Mouse (Mus musculus): ENCODE data around the gene Ppil1. TPM values are rescaled to one million over a fixed set of nuclear protein-coding genes. Genes with fewer than 3 reads are reported as not detected.

Gene Ppil1
- polyA plus RNA-seq, 1 experiment, result 92.7 TPM

GRCm38 (mm10) chr17:29305058-29305806 lies 41.2 kb upstream of the Ppil1 start:
- no peak overlapping the region for H3K27ac ChIP-seq (ENCODE audit: insufficient read depth, low read length)
- H3K27me3 ChIP-seq (ENCODE audit: control insufficient read depth, insufficient read depth, low read length, poor library complexity, severe bottlenecking), result no peaks in the 10 kb centered on the region
- H3K36me3 ChIP-seq (ENCODE audit: control insufficient read depth, insufficient read depth, low read length, poor library complexity, severe bottlenecking), result no peaks in the 10 kb centered on the region
- H3K9ac ChIP-seq (ENCODE audit: low read depth, poor library complexity, severe bottlenecking), result no peak overlapping the region
- H3K4me1 ChIP-seq (ENCODE audit: control insufficient read depth, insufficient read depth, low read length), result no peaks in the 10 kb centered on the region
- no peaks in the 10 kb centered on the region for H3K9me3 ChIP-seq (replicated peaks; ENCODE audit: control insufficient read depth, insufficient read depth, low read length, poor library complexity, severe bottlenecking)
- TF ChIP-seq CTCF (IDR thresholded peaks at IDR 0.05; ENCODE audit: low read depth, low read length) (no peak), EP300 (IDR thresholded peaks at IDR 0.05; ENCODE audit: insufficient read depth, low read depth, low read length) (no peak), POLR2A (IDR thresholded peaks at IDR 0.05; ENCODE audit: insufficient read depth, low read length) (no peak)
- H3K4me3 ChIP-seq (ENCODE audit: low read depth, low read length), result no peak overlapping the region

- H3K27ac ChIP-seq (ENCODE audit: insufficient read depth, low read length), result no peak overlapping the region
Observed at GRCm38 (mm10) chr17:29304376-29305057, 40.5 kb upstream of the Ppil1 start.

DNA sequence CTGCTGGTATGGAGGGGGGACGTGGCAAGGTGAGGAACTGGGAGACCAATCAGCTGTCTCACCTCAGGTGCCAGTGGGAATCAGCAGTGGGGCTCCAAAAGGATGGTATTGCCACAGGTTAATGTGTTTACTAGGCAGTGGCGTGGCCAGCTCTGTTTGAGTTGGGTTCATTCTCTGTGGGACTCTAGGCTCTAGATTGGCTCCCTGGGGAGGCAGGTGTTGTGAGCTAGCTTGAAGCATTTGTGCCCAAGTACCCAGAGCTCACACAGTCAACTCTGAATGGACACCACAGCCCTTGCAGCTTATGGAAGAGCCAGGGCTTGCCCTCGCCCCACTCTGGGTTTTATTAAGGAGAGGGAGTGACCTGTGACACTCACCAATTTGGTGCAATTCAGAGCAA lies 39.9 kb upstream of the Ppil1 start:
- Histone ChIP-seq H3K9me3 (replicated peaks; ENCODE audit: control insufficient read depth, insufficient read depth, low read length, poor library complexity, severe bottlenecking) (no peaks in the 10 kb centered on the region), H3K27me3 (ENCODE audit: control insufficient read depth, insufficient read depth, low read length, poor library complexity, severe bottlenecking) (no peaks in the 10 kb centered on the region), H3K4me3 (ENCODE audit: low read depth, low read length) (no peak overlapping the region), H3K27ac (ENCODE audit: insufficient read depth, low read length) (no peak overlapping the region), H3K4me1 (ENCODE audit: control insufficient read depth, insufficient read depth, low read length) (no peaks in the 10 kb centered on the region), H3K9ac (ENCODE audit: low read depth, poor library complexity, severe bottlenecking) (no peak overlapping the region), H3K36me3 (ENCODE audit: control insufficient read depth, insufficient read depth, low read length, poor library complexity, severe bottlenecking) (no peaks in the 10 kb centered on the region)
- TF ChIP-seq EP300 (IDR thresholded peaks at IDR 0.05; ENCODE audit: insufficient read depth, low read depth, low read length), result no peak
- TF ChIP-seq CTCF (IDR thresholded peaks at IDR 0.05; ENCODE audit: low read depth, low read length), result no peak
- no peak for TF ChIP-seq POLR2A (IDR thresholded peaks at IDR 0.05; ENCODE audit: insufficient read depth, low read length)

More at GRCm38 (mm10) chr17:29304376-29305057, 40.5 kb upstream of the Ppil1 start:
- Histone ChIP-seq H3K4me3 (ENCODE audit: low read depth, low read length) (no peak overlapping the region), H3K27me3 (ENCODE audit: control insufficient read depth, insufficient read depth, low read length, poor library complexity, severe bottlenecking) (no peaks in the 10 kb centered on the region), H3K9me3 (replicated peaks; ENCODE audit: control insufficient read depth, insufficient read depth, low read length, poor library complexity, severe bottlenecking) (no peaks in the 10 kb centered on the region), H3K36me3 (ENCODE audit: control insufficient read depth, insufficient read depth, low read length, poor library complexity, severe bottlenecking) (no peaks in the 10 kb centered on the region), H3K9ac (ENCODE audit: low read depth, poor library complexity, severe bottlenecking) (no peak overlapping the region), H3K4me1 (ENCODE audit: control insufficient read depth, insufficient read depth, low read length) (no peaks in the 10 kb centered on the region)
- TF ChIP-seq POLR2A (IDR thresholded peaks at IDR 0.05; ENCODE audit: insufficient read depth, low read length) (no peak), EP300 (IDR thresholded peaks at IDR 0.05; ENCODE audit: insufficient read depth, low read depth, low read length) (no peak), CTCF (IDR thresholded peaks at IDR 0.05; ENCODE audit: low read depth, low read length) (no peak)

GRCm38 (mm10) chr17:29303087-29303486 lies 39.1 kb upstream of the Ppil1 start:
- Histone ChIP-seq H3K9ac (ENCODE audit: low read depth, poor library complexity, severe bottlenecking) (no peak overlapping the region), H3K4me3 (ENCODE audit: low read depth, low read length) (no peak overlapping the region), H3K27me3 (ENCODE audit: control insufficient read depth, insufficient read depth, low read length, poor library complexity, severe bottlenecking) (no peaks in the 10 kb centered on the region), H3K27ac (ENCODE audit: insufficient read depth, low read length) (no peak overlapping the region), H3K36me3 (ENCODE audit: control insufficient read depth, insufficient read depth, low read length, poor library complexity, severe bottlenecking) (no peaks in the 10 kb centered on the region), H3K4me1 (ENCODE audit: control insufficient read depth, insufficient read depth, low read length) (no peaks in the 10 kb centered on the region), H3K9me3 (replicated peaks; ENCODE audit: control insufficient read depth, insufficient read depth, low read length, poor library complexity, severe bottlenecking) (no peaks in the 10 kb centered on the region)
- TF ChIP-seq POLR2A (IDR thresholded peaks at IDR 0.05; ENCODE audit: insufficient read depth, low read length), result no peak
- TF ChIP-seq CTCF (IDR thresholded peaks at IDR 0.05; ENCODE audit: low read depth, low read length), result peak; percentile 4

GRCm38 (mm10) chr17:29302149-29302548 lies 38.2 kb upstream of the Ppil1 start:
- Histone ChIP-seq H3K36me3 (ENCODE audit: control insufficient read depth, insufficient read depth, low read length, poor library complexity, severe bottlenecking) (no peaks in the 10 kb centered on the region), H3K27me3 (ENCODE audit: control insufficient read depth, insufficient read depth, low read length, poor library complexity, severe bottlenecking) (no peaks in the 10 kb centered on the region), H3K9ac (ENCODE audit: low read depth, poor library complexity, severe bottlenecking) (no peak overlapping the region), H3K4me3 (ENCODE audit: low read depth, low read length) (no peak overlapping the region), H3K27ac (ENCODE audit: insufficient read depth, low read length) (no peak overlapping the region), H3K9me3 (replicated peaks; ENCODE audit: control insufficient read depth, insufficient read depth, low read length, poor library complexity, severe bottlenecking) (no peaks in the 10 kb centered on the region), H3K4me1 (ENCODE audit: control insufficient read depth, insufficient read depth, low read length) (no peaks in the 10 kb centered on the region)
- TF ChIP-seq POLR2A (IDR thresholded peaks at IDR 0.05; ENCODE audit: insufficient read depth, low read length) (no peak), CTCF (IDR thresholded peaks at IDR 0.05; ENCODE audit: low read depth, low read length) (no peak), EP300 (IDR thresholded peaks at IDR 0.05; ENCODE audit: insufficient read depth, low read depth, low read length) (no peak)

GRCm38 (mm10) chr17:29301421-29301820 lies 37.4 kb upstream of the Ppil1 start:
- no peaks in the 10 kb centered on the region for H3K36me3 ChIP-seq (ENCODE audit: control insufficient read depth, insufficient read depth, low read length, poor library complexity, severe bottlenecking)
- H3K4me1 ChIP-seq (ENCODE audit: control insufficient read depth, insufficient read depth, low read length), result no peaks in the 10 kb centered on the region

More at GRCm38 (mm10) chr17:29301421-29301820, 37.4 kb upstream of the Ppil1 start:
- Histone ChIP-seq H3K9ac (ENCODE audit: low read depth, poor library complexity, severe bottlenecking) (no peak overlapping the region), H3K9me3 (replicated peaks; ENCODE audit: control insufficient read depth, insufficient read depth, low read length, poor library complexity, severe bottlenecking) (no peaks in the 10 kb centered on the region), H3K27ac (ENCODE audit: insufficient read depth, low read length) (no peak overlapping the region), H3K4me3 (ENCODE audit: low read depth, low read length) (no peak overlapping the region), H3K27me3 (ENCODE audit: control insufficient read depth, insufficient read depth, low read length, poor library complexity, severe bottlenecking) (no peaks in the 10 kb centered on the region)
- TF ChIP-seq CTCF (IDR thresholded peaks at IDR 0.05; ENCODE audit: low read depth, low read length) (no peak), EP300 (IDR thresholded peaks at IDR 0.05; ENCODE audit: insufficient read depth, low read depth, low read length) (no peak), POLR2A (IDR thresholded peaks at IDR 0.05; ENCODE audit: insufficient read depth, low read length) (no peak)
